Mouse (Mus musculus) spleen, adult 2 months (tissue): ENCODE measurements around the gene Cacng2. TPM values are rescaled to one million over a fixed set of nuclear protein-coding genes. Genes with fewer than 3 reads are reported as not detected.

ENCODE experiments used
- DNase-seq, 2 experiments: peaks; one replicate each; pipeline versions ENCODE4 v3.0.0 to v3.0.0-alpha.2; 2012 to 2021; ENCODE audit warnings: low spot score in 2 of 2, low read depth in 1 of 2
- H3K27ac ChIP-seq: fragments of 200-500 bp; 2 replicates; pipeline ENCODE4 v1.5.1; 2012; ENCODE audit warnings: low read length, inconsistent platforms; ENCODE audit not compliant: insufficient read depth
- H3K27me3 ChIP-seq: fragments of 200-500 bp; 2 replicates; pipeline ENCODE4 v1.6.1; 2012; ENCODE audit warnings: mild to moderate bottlenecking, moderate library complexity, low read length, inconsistent platforms; ENCODE audit not compliant: control insufficient read depth, insufficient read depth
- H3K36me3 ChIP-seq: fragments of 200-500 bp; 2 replicates; pipeline ENCODE4 v1.6.1; 2012; ENCODE audit warnings: mild to moderate bottlenecking, low read length, inconsistent platforms; ENCODE audit not compliant: control insufficient read depth, insufficient read depth
- H3K4me1 ChIP-seq: fragments of 200-500 bp; 2 replicates; pipeline ENCODE4 v1.6.1; 2011; ENCODE audit warnings: inconsistent platforms; ENCODE audit not compliant: control insufficient read depth, insufficient read depth, insufficient read length
- H3K4me3 ChIP-seq: fragments of 200-500 bp; 2 replicates; pipeline ENCODE4 v1.5.1; 2011; ENCODE audit warnings: mild to moderate bottlenecking, inconsistent platforms; ENCODE audit not compliant: insufficient read depth, insufficient read length; ENCODE audit errors: extremely low read depth
- CTCF ChIP-seq: fragments of 200-500 bp; IDR thresholded peaks from 2 replicates; pipeline ENCODE4 v1.5.1; 2011; ENCODE audit warnings: mild to moderate bottlenecking, inconsistent platforms; ENCODE audit not compliant: insufficient read depth, insufficient read length, insufficient replicate concordance; ENCODE audit errors: extremely low read depth
- POLR2A ChIP-seq: fragments of 200-500 bp; IDR thresholded peaks from 2 replicates; pipeline ENCODE4 v1.6.1; 2011; ENCODE audit warnings: low read depth, low read length, inconsistent platforms
- WGBS: fragments of 180-500 bp; shearing (Covaris S2); methylation state at CpG from one replicate; pipeline ENCODE4 v1.1.7; 2018; 5-methylcytosine and 5-hydroxymethylcytosine counted together
- polyA plus RNA-seq: library from polyadenylated mRNA; depleted of rRNA; stranded (reverse); fragments of >200 nt; gene quantifications from 2 replicates; pipeline ENCODE4 v1.2.3, GENCODE M21; 2012

Cacng2 gene
- polyA plus RNA-seq, 1 experiment, result not detected

- Histone ChIP-seq H3K27ac (no peak overlapping the region), H3K4me3 (no peak overlapping the region), H3K4me1 (no peaks in the 10 kb centered on the region), H3K27me3 (no peaks in the 10 kb centered on the region), H3K36me3 (no peaks in the 10 kb centered on the region)
- no peak for DNase-seq
- TF ChIP-seq CTCF (no peak), POLR2A (no peak)
- 90% methylated on average over 7 of the region's 7 CpGs for WGBS
Observed at GRCm38 (mm10) chr15:78073109-78073508, 46.7 kb downstream of the Cacng2 start.

DNA sequence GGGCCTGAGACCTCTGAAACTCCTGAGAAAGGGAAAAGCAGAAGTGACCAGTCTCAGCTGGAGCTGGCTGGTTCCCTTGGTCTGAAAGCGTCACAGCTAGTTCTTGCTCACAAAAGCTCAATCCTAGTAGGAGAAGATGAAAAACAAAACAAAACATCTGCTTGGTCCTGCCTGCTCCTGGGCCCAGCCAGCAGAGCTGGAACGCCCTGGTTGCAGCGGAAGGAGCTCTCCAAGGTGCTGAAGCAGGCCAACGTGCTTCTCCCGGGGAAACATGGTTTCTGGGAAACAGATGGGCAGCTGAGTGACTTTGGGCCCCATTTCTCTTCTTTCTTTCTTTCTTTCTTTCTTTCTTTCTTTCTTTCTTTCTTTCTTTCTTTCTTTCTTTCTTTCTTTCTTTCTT, 53.4 kb downstream of the Cacng2 start:
- Histone ChIP-seq H3K27me3 (no peaks in the 10 kb centered on the region), H3K27ac (no peak overlapping the region), H3K4me1 (no peaks in the 10 kb centered on the region), H3K36me3 (no peaks in the 10 kb centered on the region), H3K4me3 (no peak overlapping the region)
- WGBS, result 2% methylated on average over 5 of the region's 5 CpGs
- TF ChIP-seq CTCF (no peak), POLR2A (no peak)
- DNase-seq, result peak in 1 of 2 experiments; percentile 5

DNA sequence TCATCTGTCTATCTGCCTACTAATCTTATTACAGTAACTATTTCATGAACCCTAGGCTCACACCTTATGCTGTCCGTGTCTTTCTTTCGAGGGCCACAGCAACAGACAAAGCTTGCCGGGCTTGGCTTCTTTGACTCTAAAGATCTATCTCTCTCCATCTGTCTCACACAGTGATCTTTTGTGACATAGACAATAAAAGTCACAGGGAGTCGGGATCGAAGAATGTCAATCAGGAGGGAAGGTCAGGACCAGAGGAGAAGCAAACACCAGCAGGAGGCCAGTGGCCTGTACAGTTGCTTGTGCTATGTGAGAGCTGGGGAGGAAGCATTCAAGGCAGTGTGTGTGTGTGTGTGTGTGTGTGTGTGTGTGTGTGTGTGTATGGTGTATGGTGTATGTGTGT, 54.3 kb downstream of the Cacng2 start:
- H3K36me3 ChIP-seq, result no peaks in the 10 kb centered on the region
- WGBS, result 86% methylated on average over 5 of the region's 5 CpGs
- no peak for TF ChIP-seq CTCF
- no peak for TF ChIP-seq POLR2A
- no peak overlapping the region for H3K4me3 ChIP-seq
- H3K27ac ChIP-seq, result no peak overlapping the region
- no peaks in the 10 kb centered on the region for H3K27me3 ChIP-seq
- H3K4me1 ChIP-seq, result no peaks in the 10 kb centered on the region
- no peak for DNase-seq

DNA sequence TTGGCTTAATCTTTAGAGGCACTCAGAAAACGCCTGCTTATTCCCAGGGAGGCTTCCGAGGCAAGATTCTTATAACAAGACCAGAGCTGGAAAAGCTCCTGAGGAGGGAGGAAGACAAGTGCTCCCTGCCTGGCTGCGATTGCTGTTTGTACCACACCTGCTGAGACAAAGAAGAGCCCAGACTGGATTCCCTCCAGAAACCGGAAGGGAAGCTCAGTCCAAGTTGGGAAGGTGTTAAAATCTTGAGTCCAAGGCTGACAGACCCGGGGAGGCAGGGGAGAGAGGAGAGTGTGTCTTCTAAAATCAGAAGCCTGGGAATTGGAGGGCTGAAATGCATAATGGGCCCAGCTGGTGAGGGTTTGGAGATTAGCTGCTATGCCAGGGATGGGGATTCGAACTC, 55.5 kb downstream of the Cacng2 start:
- no peak for DNase-seq
- H3K27ac ChIP-seq, result no peak overlapping the region
- 62% methylated on average over 6 of the region's 6 CpGs for WGBS
- no peak overlapping the region for H3K4me3 ChIP-seq
- H3K4me1 ChIP-seq, result no peaks in the 10 kb centered on the region
- no peaks in the 10 kb centered on the region for H3K36me3 ChIP-seq
- TF ChIP-seq POLR2A (no peak), CTCF (no peak)
- no peaks in the 10 kb centered on the region for H3K27me3 ChIP-seq

GRCm38 (mm10) chr15:78062467-78062866, 57.4 kb downstream of the Cacng2 start:
- no peak overlapping the region for H3K27ac ChIP-seq
- no peaks in the 10 kb centered on the region for H3K27me3 ChIP-seq
- TF ChIP-seq CTCF (no peak), POLR2A (no peak)
- H3K36me3 ChIP-seq, result no peaks in the 10 kb centered on the region
- H3K4me3 ChIP-seq, result no peak overlapping the region
- no peak for DNase-seq
- WGBS, result 69% methylated on average over 14 of the region's 14 CpGs
- no peaks in the 10 kb centered on the region for H3K4me1 ChIP-seq

- H3K4me1 ChIP-seq, result no peaks in the 10 kb centered on the region
- no peak for TF ChIP-seq CTCF
- TF ChIP-seq POLR2A, result no peak
- H3K4me3 ChIP-seq, result no peak overlapping the region
- DNase-seq, result no peak
- H3K36me3 ChIP-seq, result no peaks in the 10 kb centered on the region
- no peaks in the 10 kb centered on the region for H3K27me3 ChIP-seq
- WGBS, result 59% methylated on average over 1 of the region's 1 CpGs
- H3K27ac ChIP-seq, result no peak overlapping the region
Observed at GRCm38 (mm10) chr15:78056930-78057329, 62.9 kb downstream of the Cacng2 start.

DNA sequence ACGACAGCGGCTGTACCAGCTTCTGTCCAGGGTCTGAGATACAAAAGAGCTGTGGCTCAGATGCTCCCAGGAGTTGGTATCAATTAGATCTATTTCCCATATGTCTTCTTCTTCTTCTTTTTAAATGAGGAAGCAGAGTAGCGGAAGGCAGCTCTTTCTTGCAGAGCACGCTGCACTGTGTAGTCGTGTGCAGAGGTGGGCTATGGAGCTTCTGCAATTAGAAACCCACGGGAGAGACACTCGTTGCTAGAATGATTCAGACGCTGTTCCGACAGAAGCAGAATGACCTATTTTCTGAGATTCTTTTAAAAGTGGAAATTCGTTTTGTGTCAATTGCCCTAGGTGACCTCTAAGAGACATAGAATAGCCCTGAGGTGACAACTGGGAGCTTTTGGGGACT, 69.1 kb downstream of the Cacng2 start:
- Histone ChIP-seq H3K36me3 (no peaks in the 10 kb centered on the region), H3K4me3 (no peak overlapping the region), H3K4me1 (no peaks in the 10 kb centered on the region), H3K27ac (no peak overlapping the region), H3K27me3 (no peaks in the 10 kb centered on the region)
- no peak for DNase-seq
- TF ChIP-seq CTCF (no peak), POLR2A (no peak)
- WGBS, result 75% methylated on average over 10 of the region's 10 CpGs
